Mouse (Mus musculus) cerebellum, postnatal 25 days (tissue): ENCODE results near the gene Mis18a.

Experiments used
- DNase-seq, 2 experiments: peaks; one replicate each; pipeline ENCODE4 v3.0.0; 2021; ENCODE audit warnings: mixed read lengths in 2 of 2

Gene Mis18a

GRCm38 (mm10) chr16:90727233-90728115, at the start of gene Mis18a:
Mis18a (minus strand) TSS chr16:90727404.
- peak; percentile 95 to 97 for DNase-seq

- DNase-seq, result no peak
Measured at GRCm38 (mm10) chr16:90775946-90776520, 48.8 kb upstream of the Mis18a start.

GRCm38 (mm10) chr16:90774646-90775045, 47.4 kb upstream of the Mis18a start:
- DNase-seq, result no peak

GRCm38 (mm10) chr16:90774216-90774615, 47.0 kb upstream of the Mis18a start:
- DNase-seq, result peak in 1 of 2 experiments; percentile 18

- DNase-seq, result no peak
Measured at GRCm38 (mm10) chr16:90766919-90767454, 39.8 kb upstream of the Mis18a start.

- DNase-seq, result no peak
Measured at GRCm38 (mm10) chr16:90765195-90765877, 38.1 kb upstream of the Mis18a start.

GRCm38 (mm10) chr16:90760515-90760914, 33.3 kb upstream of the Mis18a start:
- DNase-seq, result no peak

- DNase-seq, result no peak
Measured at GRCm38 (mm10) chr16:90759335-90759734, 32.1 kb upstream of the Mis18a start.

GRCm38 (mm10) chr16:90753386-90753941, 26.3 kb upstream of the Mis18a start:
- no peak for DNase-seq

- DNase-seq, result no peak
Measured at GRCm38 (mm10) chr16:90748169-90748568, 21.0 kb upstream of the Mis18a start.

GRCm38 (mm10) chr16:90747143-90747542, 19.9 kb upstream of the Mis18a start:
- no peak for DNase-seq

GRCm38 (mm10) chr16:90738092-90738956, 11.1 kb upstream of the Mis18a start, which contains the start of gene Mrap:
Mrap (plus strand) TSS chr16:90738207.
- DNase-seq, result no peak

GRCm38 (mm10) chr16:90736672-90737270, 9.6 kb upstream of the Mis18a start:
- DNase-seq, result no peak

GRCm38 (mm10) chr16:90735611-90736010, 8.4 kb upstream of the Mis18a start:
- DNase-seq, result no peak

- DNase-seq, result no peak
Measured at GRCm38 (mm10) chr16:90726600-90727227, 490 bp downstream of the Mis18a start.

- no peak for DNase-seq
Measured at GRCm38 (mm10) chr16:90724051-90724450, 3.2 kb downstream of the Mis18a start.

GRCm38 (mm10) chr16:90710313-90710712, 16.9 kb downstream of the Mis18a start:
- DNase-seq, result no peak

GRCm38 (mm10) chr16:90709711-90710289, 17.4 kb downstream of the Mis18a start:
- peak; percentile 80 to 90 for DNase-seq

GRCm38 (mm10) chr16:90706279-90706678, 20.9 kb downstream of the Mis18a start:
- DNase-seq, result no peak

- DNase-seq, result no peak
Measured at GRCm38 (mm10) chr16:90704161-90704825, 22.9 kb downstream of the Mis18a start.
